Mouse (Mus musculus) stomach, embryonic 15.5 days (tissue): ENCODE measurements around the gene Upp2. TPM values are rescaled to one million over a fixed set of nuclear protein-coding genes. Genes with fewer than 3 reads are reported as not detected.

Source experiments
- ATAC-seq: fragments of 200-750 bp; cut with Nextera tagmentation; 2 replicates; pipeline ENCODE4 v1.8.0; 2017; ENCODE audit warnings: low read depth, moderate number of reproducible peaks, moderate TSS enrichment; ENCODE audit not compliant: insufficient read depth, low FRiP score
- H3K27ac ChIP-seq: fragments of 300-500 bp; sonication (generic); 2 replicates; pipeline ENCODE4 v1.5.1; 2015; ENCODE audit warnings: mild to moderate bottlenecking, inconsistent platforms
- H3K27me3 ChIP-seq: fragments of 300-500 bp; sonication (generic); replicated peaks from 2 replicates; pipeline ENCODE4 v1.6.1; 2015; ENCODE audit warnings: inconsistent platforms
- H3K36me3 ChIP-seq: fragments of 300-500 bp; sonication (generic); 2 replicates; pipeline ENCODE4 v1.6.1; 2015; ENCODE audit warnings: inconsistent platforms
- H3K4me1 ChIP-seq: fragments of 300-500 bp; sonication (generic); 2 replicates; pipeline ENCODE4 v1.6.1; 2015; ENCODE audit warnings: inconsistent platforms
- H3K4me2 ChIP-seq: fragments of 300-500 bp; sonication (generic); 2 replicates; pipeline ENCODE4 v1.6.1; 2015; ENCODE audit warnings: mild to moderate bottlenecking, inconsistent platforms
- H3K4me3 ChIP-seq: fragments of 300-500 bp; sonication (generic); replicated peaks from 2 replicates; pipeline ENCODE4 v1.5.1; 2015; ENCODE audit warnings: inconsistent platforms
- H3K9ac ChIP-seq: fragments of 300-500 bp; sonication (generic); 2 replicates; pipeline ENCODE4 v1.6.1; 2015; ENCODE audit warnings: inconsistent platforms
- H3K9me3 ChIP-seq: fragments of 300-500 bp; sonication (generic); 2 replicates; pipeline ENCODE4 v1.6.1; 2016; ENCODE audit warnings: inconsistent platforms
- WGBS: fragments of 180-500 bp; shearing (Covaris S2); methylation state at CpG from one replicate; pipeline ENCODE4 v1.1.7; 2015; 5-methylcytosine and 5-hydroxymethylcytosine counted together
- polyA plus RNA-seq: library from polyadenylated mRNA; unstranded; fragments of >200 nt; fragmentation: Nextera tagmentation; extraction: Ambion mirVana; gene quantifications from 2 replicates; pipeline ENCODE4 v1.2.1, GENCODE M21; 2015

Upp2 gene
- polyA plus RNA-seq, 1 experiment from 2014 or later = 7.1 TPM

- no peaks in the 10 kb centered on the region for H3K9me3 ChIP-seq
- no peaks in the 10 kb centered on the region for H3K36me3 ChIP-seq
- H3K9ac ChIP-seq = no peak overlapping the region
- 41% methylated on average over 3 of the region's 3 CpGs for WGBS
- H3K4me3 ChIP-seq = no peak overlapping the region
- no peaks in the 10 kb centered on the region for H3K27me3 ChIP-seq
- no peak overlapping the region for H3K4me2 ChIP-seq
- no peaks in the 10 kb centered on the region; the same call in 1 of the 2 replicates for H3K4me1 ChIP-seq
- H3K27ac ChIP-seq = no peak overlapping the region
- ATAC-seq = no peak
Observed at GRCm38 (mm10) chr2:58786177-58786576, 219.1 kb downstream of the Upp2 start.

GRCm38 (mm10) chr2:58786681-58787080, 219.6 kb downstream of the Upp2 start:
- H3K27ac ChIP-seq = no peak overlapping the region
- 59% methylated on average over 8 of the region's 8 CpGs for WGBS
- no peak for ATAC-seq
- no peak overlapping the region for H3K4me2 ChIP-seq
- no peaks in the 10 kb centered on the region for H3K9me3 ChIP-seq
- H3K4me3 ChIP-seq = no peak overlapping the region
- no peaks in the 10 kb centered on the region; the same call in 1 of the 2 replicates for H3K4me1 ChIP-seq
- no peak overlapping the region for H3K9ac ChIP-seq
- no peaks in the 10 kb centered on the region for H3K36me3 ChIP-seq
- no peaks in the 10 kb centered on the region for H3K27me3 ChIP-seq

GRCm38 (mm10) chr2:58787360-58787759, 220.3 kb downstream of the Upp2 start:
- Histone ChIP-seq H3K4me3 (no peak overlapping the region), H3K36me3 (no peaks in the 10 kb centered on the region), H3K9ac (no peak overlapping the region), H3K9me3 (no peaks in the 10 kb centered on the region), H3K4me1 (no peaks in the 10 kb centered on the region; the same call in 1 of the 2 replicates), H3K27me3 (no peaks in the 10 kb centered on the region), H3K4me2 (no peak overlapping the region), H3K27ac (no peak overlapping the region)
- ATAC-seq = no peak
- 49% methylated on average over 7 of the region's 7 CpGs for WGBS

- H3K4me3 ChIP-seq = no peak overlapping the region
- H3K27me3 ChIP-seq = no peaks in the 10 kb centered on the region
- no peak overlapping the region for H3K4me2 ChIP-seq
- no peaks in the 10 kb centered on the region for H3K9me3 ChIP-seq
- no peaks in the 10 kb centered on the region for H3K36me3 ChIP-seq
- no peak for ATAC-seq
- WGBS = 76% methylated on average over 7 of the region's 7 CpGs
- H3K27ac ChIP-seq = no peak overlapping the region
- H3K9ac ChIP-seq = no peak overlapping the region
- H3K4me1 ChIP-seq = 0 out of 2 replicates have a peak, but pooled peaks cover 4% of the 10 kb centered on the region
Observed at GRCm38 (mm10) chr2:58789934-58790333, 222.8 kb downstream of the Upp2 start.

- no peak for ATAC-seq
- H3K4me3 ChIP-seq = no peak overlapping the region
- H3K9me3 ChIP-seq = no peaks in the 10 kb centered on the region
- H3K27me3 ChIP-seq = no peaks in the 10 kb centered on the region
- H3K36me3 ChIP-seq = no peaks in the 10 kb centered on the region
- H3K27ac ChIP-seq = no peak overlapping the region
- H3K4me1 ChIP-seq = 0 out of 2 replicates have a peak, but pooled peaks cover 4% of the 10 kb centered on the region
- H3K9ac ChIP-seq = no peak overlapping the region
- no peak overlapping the region for H3K4me2 ChIP-seq
- WGBS = 79% methylated on average over 4 of the region's 4 CpGs
Observed at GRCm38 (mm10) chr2:58790361-58790760, 223.3 kb downstream of the Upp2 start.

GRCm38 (mm10) chr2:58794489-58794888, 227.4 kb downstream of the Upp2 start:
- 0 out of 2 replicates have a peak, but pooled peaks cover 4% of the 10 kb centered on the region for H3K4me1 ChIP-seq
- H3K27ac ChIP-seq = no peak overlapping the region
- peak; percentile 70; the same call in 1 of the 2 replicates for ATAC-seq
- WGBS = 60% methylated on average over 15 of the region's 15 CpGs
- no peak overlapping the region for H3K4me2 ChIP-seq
- no peak overlapping the region for H3K4me3 ChIP-seq
- H3K9ac ChIP-seq = no peak overlapping the region
- H3K9me3 ChIP-seq = no peaks in the 10 kb centered on the region
- no peaks in the 10 kb centered on the region for H3K36me3 ChIP-seq
- H3K27me3 ChIP-seq = no peaks in the 10 kb centered on the region

- H3K4me2 ChIP-seq = no peak overlapping the region
- H3K27ac ChIP-seq = no peak overlapping the region
- no peaks in the 10 kb centered on the region for H3K36me3 ChIP-seq
- WGBS = 68% methylated on average over 5 of the region's 5 CpGs
- H3K4me1 ChIP-seq = 0 out of 2 replicates have a peak, but pooled peaks cover 4% of the 10 kb centered on the region
- H3K4me3 ChIP-seq = no peak overlapping the region
- ATAC-seq = no peak
- no peaks in the 10 kb centered on the region for H3K9me3 ChIP-seq
- no peaks in the 10 kb centered on the region for H3K27me3 ChIP-seq
- no peak overlapping the region for H3K9ac ChIP-seq
Observed at GRCm38 (mm10) chr2:58795432-58795831, 228.3 kb downstream of the Upp2 start.

GRCm38 (mm10) chr2:58797506-58797905, 230.4 kb downstream of the Upp2 start:
- H3K4me3 ChIP-seq = no peak overlapping the region
- no peaks in the 10 kb centered on the region for H3K27me3 ChIP-seq
- no peaks in the 10 kb centered on the region for H3K9me3 ChIP-seq
- H3K36me3 ChIP-seq = no peaks in the 10 kb centered on the region
- H3K4me2 ChIP-seq = no peak overlapping the region
- no peak overlapping the region for H3K27ac ChIP-seq
- no peak for ATAC-seq
- H3K4me1 ChIP-seq = 0 out of 2 replicates have a peak, but pooled peaks cover 4% of the 10 kb centered on the region
- H3K9ac ChIP-seq = no peak overlapping the region
- WGBS = 68% methylated on average over 4 of the region's 4 CpGs

GRCm38 (mm10) chr2:58799126-58799525, 232.0 kb downstream of the Upp2 start:
- Histone ChIP-seq H3K36me3 (no peaks in the 10 kb centered on the region), H3K27me3 (no peaks in the 10 kb centered on the region), H3K4me2 (no peak overlapping the region), H3K4me1 (0 out of 2 replicates have a peak, but pooled peaks cover 4% of the 10 kb centered on the region), H3K9me3 (no peaks in the 10 kb centered on the region), H3K27ac (no peak overlapping the region), H3K4me3 (no peak overlapping the region), H3K9ac (no peak overlapping the region)
- WGBS = 80% methylated on average over 9 of the region's 9 CpGs
- no peak for ATAC-seq

GRCm38 (mm10) chr2:58799623-58800022, 232.5 kb downstream of the Upp2 start:
- no peak overlapping the region for H3K4me3 ChIP-seq
- H3K4me1 ChIP-seq = 0 out of 2 replicates have a peak, but pooled peaks cover 1% of the 10 kb centered on the region
- 81% methylated on average over 5 of the region's 5 CpGs for WGBS
- no peaks in the 10 kb centered on the region for H3K9me3 ChIP-seq
- H3K27ac ChIP-seq = no peak overlapping the region
- H3K27me3 ChIP-seq = no peaks in the 10 kb centered on the region
- no peak overlapping the region for H3K9ac ChIP-seq
- H3K4me2 ChIP-seq = no peak overlapping the region
- H3K36me3 ChIP-seq = no peaks in the 10 kb centered on the region
- ATAC-seq = no peak

GRCm38 (mm10) chr2:58812941-58813340, 245.8 kb downstream of the Upp2 start:
- Histone ChIP-seq H3K9me3 (no peaks in the 10 kb centered on the region), H3K4me1 (no peaks in the 10 kb centered on the region), H3K4me3 (no peak overlapping the region), H3K27me3 (no peaks in the 10 kb centered on the region), H3K36me3 (no peaks in the 10 kb centered on the region), H3K9ac (no peak overlapping the region), H3K4me2 (no peak overlapping the region), H3K27ac (no peak overlapping the region)
- ATAC-seq = no peak
- WGBS = 53% methylated on average over 2 of the region's 2 CpGs

GRCm38 (mm10) chr2:58828910-58829600, 262.0 kb downstream of the Upp2 start:
- no peaks in the 10 kb centered on the region for H3K36me3 ChIP-seq
- H3K27ac ChIP-seq = peak overlapping the region; percentile 68
- H3K27me3 ChIP-seq = no peaks in the 10 kb centered on the region
- H3K4me1 ChIP-seq = no peaks in the 10 kb centered on the region
- ATAC-seq = peak; percentile 71
- H3K9ac ChIP-seq = no peak overlapping the region
- no peaks in the 10 kb centered on the region for H3K9me3 ChIP-seq
- 43% methylated on average over 3 of the region's 3 CpGs for WGBS
- no peak overlapping the region for H3K4me2 ChIP-seq
- no peak overlapping the region for H3K4me3 ChIP-seq
